Mouse (Mus musculus) MEL (cell line): Measurements from ENCODE around the gene Ube2j1. TPM values are rescaled to one million over a fixed set of nuclear protein-coding genes. Genes with fewer than 3 reads are reported as not detected.
A peak's percentile ranks its signal among the peaks of the same experiment; 100 is the strongest.

Source experiments
- DNase-seq: peaks from one replicate; pipeline ENCODE4 v3.0.0; 2011; ENCODE audit warnings: low read depth, low spot score
- H3K27ac ChIP-seq: 2 replicates; pipeline ENCODE4 v1.5.1; 2012; ENCODE audit warnings: low read depth, mild to moderate bottlenecking, control low read depth, low read length, moderate library complexity; ENCODE audit not compliant: control insufficient read depth
- H3K27me3 ChIP-seq, 2 experiments: fragments of 150-350 bp in 1 of 2; sonication (generic) in 1 of 2; 2 replicates each; pipeline ENCODE4 v1.6.1; 2012; ENCODE audit warnings: low read length in 2 of 2, mild to moderate bottlenecking in 2 of 2, improper control_type of control experiment in 1 of 2, moderate library complexity in 1 of 2; ENCODE audit not compliant: insufficient read depth in 2 of 2, control insufficient read depth in 1 of 2
- H3K36me3 ChIP-seq, 2 experiments: 2 replicates each; pipeline ENCODE4 v1.6.1; 2012 to 2014; ENCODE audit warnings: low read length in 2 of 2, improper control_type of control experiment in 1 of 2, inconsistent platforms in 1 of 2, mild to moderate bottlenecking in 1 of 2; ENCODE audit not compliant: insufficient read depth in 2 of 2, control insufficient read depth in 1 of 2
- H3K4me1 ChIP-seq, 2 experiments: fragments of 150-350 bp in 1 of 2; sonication (generic) in 1 of 2; 2 replicates each; pipeline ENCODE4 v1.6.1; 2012; ENCODE audit warnings: low read length in 2 of 2, improper control_type of control experiment in 1 of 2, mild to moderate bottlenecking in 1 of 2; ENCODE audit not compliant: insufficient read depth in 2 of 2, control insufficient read depth in 1 of 2
- H3K4me3 ChIP-seq, 2 experiments: fragments of 150-350 bp in 1 of 2; sonication (generic) in 1 of 2; 2 replicates each; pipeline ENCODE4 v1.5.1; 2012; ENCODE audit warnings: low read depth in 2 of 2, low read length in 2 of 2, mild to moderate bottlenecking in 2 of 2, moderate library complexity in 2 of 2, control low read depth in 1 of 2, improper control_type of control experiment in 1 of 2; ENCODE audit not compliant: control insufficient read depth in 1 of 2, insufficient read depth in 1 of 2
- H3K79me2 ChIP-seq: 2 replicates; pipeline ENCODE4 v1.6.1; 2012; ENCODE audit warnings: mild to moderate bottlenecking, low read length, moderate library complexity; ENCODE audit not compliant: control insufficient read depth, poor library complexity, insufficient read depth
- H3K9ac ChIP-seq: 2 replicates; pipeline ENCODE4 v1.6.1; 2012; ENCODE audit warnings: low read depth, mild to moderate bottlenecking, control low read depth, low read length, moderate library complexity; ENCODE audit not compliant: control insufficient read depth, poor library complexity, severe bottlenecking
- H3K9me3 ChIP-seq: fragments of 150-350 bp; sonication (generic); replicated peaks from 2 replicates; pipeline ENCODE4 v1.6.1; 2012; ENCODE audit warnings: mild to moderate bottlenecking, low read length, improper control_type of control experiment, moderate library complexity; ENCODE audit not compliant: insufficient read depth
- CHD1 ChIP-seq: IDR thresholded peaks from 2 replicates; pipeline ENCODE4 v1.6.1; 2012; ENCODE audit warnings: low read depth, mild to moderate bottlenecking, inconsistent platforms, low read length, improper control_type of control experiment
- CHD2 ChIP-seq: IDR thresholded peaks from 2 replicates; pipeline ENCODE4 v1.6.1; 2011; ENCODE audit warnings: low read length, improper control_type of control experiment
- E2F4 ChIP-seq: IDR thresholded peaks from 2 replicates; pipeline ENCODE4 v1.6.1; 2011; ENCODE audit warnings: low read depth, low read length, improper control_type of control experiment, borderline replicate concordance
- EP300 ChIP-seq, 2 experiments: IDR thresholded peaks; 2 replicates each; pipeline ENCODE4 v1.6.1; 2011; ENCODE audit warnings: improper control_type of control experiment in 2 of 2, low read length in 2 of 2, low read depth in 1 of 2, mild to moderate bottlenecking in 1 of 2
- GATA1 ChIP-seq: IDR thresholded peaks from 2 replicates; pipeline ENCODE4 v1.6.1; 2011; ENCODE audit warnings: low read depth, low read length, improper control_type of control experiment
- MAX ChIP-seq: IDR thresholded peaks from 2 replicates; pipeline ENCODE4 v1.6.1; 2011; ENCODE audit warnings: low read length, improper control_type of control experiment
- MYC ChIP-seq: IDR thresholded peaks from 2 replicates; pipeline ENCODE4 v1.6.1; 2011; ENCODE audit warnings: low read depth, mild to moderate bottlenecking, low read length, improper control_type of control experiment, moderate library complexity
- POLR2AphosphoS2 ChIP-seq: IDR thresholded peaks from 2 replicates; pipeline ENCODE4 v1.6.1; 2011; ENCODE audit warnings: low read length, improper control_type of control experiment
- SIN3A ChIP-seq: IDR thresholded peaks from 2 replicates; pipeline ENCODE4 v1.6.1; 2012; ENCODE audit warnings: low read length, improper control_type of control experiment, inconsistent platforms
- SMC3 ChIP-seq: IDR thresholded peaks from 2 replicates; pipeline ENCODE4 v1.6.1; 2011; ENCODE audit warnings: low read depth, low read length, improper control_type of control experiment
- TAL1 ChIP-seq: IDR thresholded peaks from 2 replicates; pipeline ENCODE4 v1.6.1; 2012; ENCODE audit warnings: mild to moderate bottlenecking, inconsistent platforms, low read length, moderate library complexity, mixed read lengths
- TCF12 ChIP-seq: IDR thresholded peaks from 2 replicates; pipeline ENCODE4 v1.6.1; 2014; ENCODE audit warnings: low read depth, mild to moderate bottlenecking, inconsistent platforms, low read length, improper control_type of control experiment, moderate library complexity
- polyA plus RNA-seq, 2 experiments: library from polyadenylated mRNA; stranded (reverse) in 1 of 2; unstranded in 1 of 2; fragments of >175 nt in 1 of 2; fragments of >200 nt in 1 of 2; gene quantifications; 2 replicates each; pipeline versions ENCODE4 v1.2.1 to v1.2.4; 2012; ENCODE audit warnings: low replicate concordance in 2 of 2, low read depth in 1 of 2; ENCODE audit not compliant: insufficient read length in 2 of 2, insufficient read depth in 1 of 2, missing spikeins in 1 of 2
- total RNA-seq: library from RNA; depleted of rRNA; stranded (reverse); fragments of 300-350 nt; gene quantifications from 2 replicates; pipeline ENCODE4 v1.2.3, GENCODE M21; 2012

The Ube2j1 gene
- total and polyA plus RNA-seq, 3 experiments: 32.6 to 42.9 TPM; not detected in 1

GRCm38 (mm10) chr4:33029104-33029503 lies 2.1 kb upstream of the Ube2j1 start:
- no peak for TF ChIP-seq CHD2
- Histone ChIP-seq H3K27ac (no peak overlapping the region), H3K4me3 (no peak overlapping the region)

GRCm38 (mm10) chr4:33030264-33031194 lies 687 bp upstream of the Ube2j1 start:
- TF ChIP-seq POLR2AphosphoS2: no peak
- TF ChIP-seq EP300 (IDR thresholded peaks at IDR 0.05; ENCODE audit: low read depth in 1 of 2, low read length in 2 of 2): no peak
- TF ChIP-seq SMC3: no peak
- TF ChIP-seq TAL1: no peak
- TF ChIP-seq MYC: no peak
- TF ChIP-seq E2F4: no peak
- TF ChIP-seq TCF12: 0 out of 2 replicates have a peak, but pooled peaks have one; percentile 3
- TF ChIP-seq MAX: peak; percentile 22; the same call in 1 of the 2 replicates
- H3K27me3 ChIP-seq: no peaks in the 10 kb centered on the region
- DNase-seq: peak; percentile 57
- peaks cover 0 to 23% of the 10 kb centered on the region in 2 experiments; a peak in 3 of 4 replicates for H3K36me3 ChIP-seq
- peaks cover 10 to 11% of the 10 kb centered on the region in 2 experiments for H3K4me1 ChIP-seq
- peak overlapping the region; percentile 87 to 96 for H3K4me3 ChIP-seq
- H3K79me2 ChIP-seq: peaks cover 20% of the 10 kb centered on the region
- peak overlapping the region; percentile 57 for H3K27ac ChIP-seq
- peak overlapping the region; percentile 94 for H3K9ac ChIP-seq
- no peaks in the 10 kb centered on the region for H3K9me3 ChIP-seq

More at GRCm38 (mm10) chr4:33029104-33029503, 2.1 kb upstream of the Ube2j1 start:
- no peak for DNase-seq
- Histone ChIP-seq H3K9me3 (no peaks in the 10 kb centered on the region), H3K27me3 (no peaks in the 10 kb centered on the region), H3K4me1 (peaks cover 10 to 11% of the 10 kb centered on the region in 2 experiments), H3K36me3 (peaks cover 0 to 23% of the 10 kb centered on the region in 2 experiments; a peak in 3 of 4 replicates), H3K9ac (no peak overlapping the region), H3K79me2 (peaks cover 15% of the 10 kb centered on the region)

- Histone ChIP-seq H3K4me1 (peaks cover 10 to 11% of the 10 kb centered on the region in 2 experiments), H3K36me3 (peaks cover 0 to 23% of the 10 kb centered on the region in 2 experiments; a peak in 3 of 4 replicates), H3K79me2 (peaks cover 28% of the 10 kb centered on the region), H3K4me3 (peak overlapping the region; percentile 96 to 98), H3K9me3 (no peaks in the 10 kb centered on the region), H3K27me3 (no peaks in the 10 kb centered on the region), H3K9ac (peak overlapping the region; percentile 94), H3K27ac (no peak overlapping the region; the same call in 1 of the 2 replicates)
- TF ChIP-seq SIN3A (0 out of 2 replicates have a peak, but pooled peaks have one; percentile 26), CHD1 (peak; percentile 9; the same call in 1 of the 2 replicates), SMC3 (no peak), GATA1 (peak; percentile 42)
- DNase-seq: no peak
These were observed 829 bp downstream of the Ube2j1 start for GRCm38 (mm10) chr4:33032045-33032444.
